Mouse (Mus musculus): ENCODE measurements at regions not wholly inside any gene's neighbourhood (a gene's known extent, or its start where the extent isn't known, plus 50 kb on each side); places are given as distances from the start of the nearest gene placed in this dataset.
A peak's percentile ranks its signal among the peaks of the same experiment; 100 is the strongest.

DNA sequence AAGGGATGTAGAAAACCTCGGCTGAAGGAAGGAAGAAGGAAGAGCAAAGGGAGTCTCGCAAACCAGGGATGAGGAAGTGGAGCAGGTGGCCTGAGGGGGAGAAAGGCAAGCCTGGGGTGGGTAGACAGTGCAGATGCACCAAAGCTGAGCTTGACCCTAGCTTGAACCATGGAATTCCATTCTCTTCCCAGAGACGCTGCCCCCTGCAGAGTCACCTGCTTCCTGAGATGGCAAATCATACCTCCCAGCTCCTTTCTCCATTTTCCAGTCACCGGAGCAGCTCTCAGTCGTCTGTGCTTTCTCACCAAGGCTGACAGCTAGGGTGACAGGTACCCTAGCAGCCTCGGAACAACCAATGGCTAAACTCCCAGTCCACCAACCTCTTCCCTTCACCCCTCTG, 197.0 kb downstream of the Gm9195 start:
- no peaks in the 10 kb centered on the region for H3K27me3 ChIP-seq (ENCODE audit: control insufficient read depth, insufficient read depth, low read length)
- H3K9ac ChIP-seq (ENCODE audit: low read length), result no peak overlapping the region
- no peaks in the 10 kb centered on the region for H3K9me3 ChIP-seq (replicated peaks; ENCODE audit: control insufficient read depth, low read length)
- no peak overlapping the region for H3K4me3 ChIP-seq (replicated peaks; ENCODE audit: low read length)
- no peak for ATAC-seq (ENCODE audit: insufficient read depth, low FRiP score)
- H3K36me3 ChIP-seq (ENCODE audit: control insufficient read depth, insufficient read depth, low read length), result no peaks in the 10 kb centered on the region
- WGBS, result 24% methylated on average over 6 of the region's 6 CpGs
- H3K4me2 ChIP-seq (ENCODE audit: low read depth, low read length), result no peak overlapping the region
- H3K4me1 ChIP-seq (ENCODE audit: control insufficient read depth, insufficient read depth, low read length), result no peaks in the 10 kb centered on the region
- no peak overlapping the region for H3K27ac ChIP-seq (ENCODE audit: low read length)

GRCm38 (mm10) chr14:72293677-72294387, 197.8 kb downstream of the Gm9195 start:
- WGBS, result 64% methylated on average over 9 of the region's 9 CpGs
- Histone ChIP-seq H3K9me3 (replicated peaks; ENCODE audit: control insufficient read depth, low read length) (no peaks in the 10 kb centered on the region), H3K9ac (ENCODE audit: low read length) (no peak overlapping the region), H3K27ac (ENCODE audit: low read length) (no peak overlapping the region), H3K4me2 (ENCODE audit: low read depth, low read length) (no peak overlapping the region), H3K4me3 (replicated peaks; ENCODE audit: low read length) (no peak overlapping the region), H3K27me3 (ENCODE audit: control insufficient read depth, insufficient read depth, low read length) (no peaks in the 10 kb centered on the region), H3K4me1 (ENCODE audit: control insufficient read depth, insufficient read depth, low read length) (no peaks in the 10 kb centered on the region), H3K36me3 (ENCODE audit: control insufficient read depth, insufficient read depth, low read length) (no peaks in the 10 kb centered on the region)
- peak; percentile 62; the same call in 1 of the 2 replicates for ATAC-seq (ENCODE audit: insufficient read depth, low FRiP score)

GRCm38 (mm10) chr14:72292656-72293299, 198.9 kb downstream of the Gm9195 start:
- no peaks in the 10 kb centered on the region for H3K36me3 ChIP-seq (ENCODE audit: control insufficient read depth, insufficient read depth, low read length)
- no peak overlapping the region for H3K4me2 ChIP-seq (ENCODE audit: low read depth, low read length)
- no peak overlapping the region for H3K9ac ChIP-seq (ENCODE audit: low read length)
- ATAC-seq (ENCODE audit: insufficient read depth, low FRiP score), result no peak
- H3K9me3 ChIP-seq (replicated peaks; ENCODE audit: control insufficient read depth, low read length), result no peaks in the 10 kb centered on the region
- no peak overlapping the region for H3K4me3 ChIP-seq (replicated peaks; ENCODE audit: low read length)
- H3K4me1 ChIP-seq (ENCODE audit: control insufficient read depth, insufficient read depth, low read length), result no peaks in the 10 kb centered on the region
- 85% methylated on average over 7 of the region's 7 CpGs for WGBS
- H3K27ac ChIP-seq (ENCODE audit: low read length), result no peak overlapping the region
- no peaks in the 10 kb centered on the region for H3K27me3 ChIP-seq (ENCODE audit: control insufficient read depth, insufficient read depth, low read length)

- Histone ChIP-seq H3K4me3 (replicated peaks; ENCODE audit: low read length) (no peak overlapping the region), H3K9me3 (replicated peaks; ENCODE audit: control insufficient read depth, low read length) (no peaks in the 10 kb centered on the region), H3K9ac (ENCODE audit: low read length) (no peak overlapping the region), H3K4me1 (ENCODE audit: control insufficient read depth, insufficient read depth, low read length) (no peaks in the 10 kb centered on the region), H3K4me2 (ENCODE audit: low read depth, low read length) (no peak overlapping the region), H3K27ac (ENCODE audit: low read length) (no peak overlapping the region), H3K27me3 (ENCODE audit: control insufficient read depth, insufficient read depth, low read length) (no peaks in the 10 kb centered on the region), H3K36me3 (ENCODE audit: control insufficient read depth, insufficient read depth, low read length) (no peaks in the 10 kb centered on the region)
- WGBS, result 75% methylated on average over 4 of the region's 4 CpGs
- ATAC-seq (ENCODE audit: insufficient read depth, low FRiP score), result no peak
Measured at GRCm38 (mm10) chr14:72277309-72277708, 214.3 kb downstream of the Gm9195 start.

DNA sequence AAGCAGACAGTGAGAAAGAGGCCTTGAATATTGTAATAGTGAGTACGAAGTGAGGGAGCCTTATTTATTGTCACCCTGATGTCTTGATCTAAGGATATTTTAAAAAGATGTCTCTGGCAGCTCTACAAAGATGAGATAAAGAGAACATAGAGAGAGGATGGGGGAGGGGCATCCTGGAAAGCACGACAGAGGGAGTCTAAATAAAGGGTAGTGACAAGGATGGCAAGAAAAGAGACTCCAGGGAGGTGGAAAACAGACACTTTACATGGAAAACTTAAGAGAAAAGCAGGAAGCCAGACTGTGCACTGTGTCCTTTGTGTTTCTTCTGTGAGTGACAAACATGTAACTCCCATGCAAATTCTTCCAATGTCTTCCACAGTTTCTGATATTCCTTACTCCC, 232.4 kb downstream of the Gm9195 start:
- no peaks in the 10 kb centered on the region for H3K36me3 ChIP-seq (ENCODE audit: control insufficient read depth, insufficient read depth, low read length)
- no peak overlapping the region for H3K4me2 ChIP-seq (ENCODE audit: low read depth, low read length)
- no peaks in the 10 kb centered on the region for H3K4me1 ChIP-seq (ENCODE audit: control insufficient read depth, insufficient read depth, low read length)
- 47% methylated on average over 2 of the region's 2 CpGs for WGBS
- ATAC-seq (ENCODE audit: insufficient read depth, low FRiP score), result no peak
- H3K27me3 ChIP-seq (ENCODE audit: control insufficient read depth, insufficient read depth, low read length), result no peaks in the 10 kb centered on the region
- H3K27ac ChIP-seq (ENCODE audit: low read length), result no peak overlapping the region
- H3K9me3 ChIP-seq (replicated peaks; ENCODE audit: control insufficient read depth, low read length), result no peaks in the 10 kb centered on the region
- H3K9ac ChIP-seq (ENCODE audit: low read length), result no peak overlapping the region
- H3K4me3 ChIP-seq (replicated peaks; ENCODE audit: low read length), result no peak overlapping the region

- Histone ChIP-seq H3K4me2 (ENCODE audit: low read depth, low read length) (no peak overlapping the region), H3K27me3 (ENCODE audit: control insufficient read depth, insufficient read depth, low read length) (no peaks in the 10 kb centered on the region), H3K4me3 (replicated peaks; ENCODE audit: low read length) (no peak overlapping the region), H3K9me3 (replicated peaks; ENCODE audit: control insufficient read depth, low read length) (no peaks in the 10 kb centered on the region), H3K36me3 (ENCODE audit: control insufficient read depth, insufficient read depth, low read length) (no peaks in the 10 kb centered on the region), H3K27ac (ENCODE audit: low read length) (no peak overlapping the region), H3K4me1 (ENCODE audit: control insufficient read depth, insufficient read depth, low read length) (no peaks in the 10 kb centered on the region), H3K9ac (ENCODE audit: low read length) (no peak overlapping the region)
- no peak for ATAC-seq (ENCODE audit: insufficient read depth, low FRiP score)
- 72% methylated on average over 4 of the region's 4 CpGs for WGBS
Measured at GRCm38 (mm10) chr14:72241872-72242271, 249.8 kb downstream of the Gm9195 start.

- no peak for ATAC-seq (ENCODE audit: insufficient read depth, low FRiP score)
- WGBS, result 33% methylated on average over 4 of the region's 4 CpGs
- no peak overlapping the region for H3K27ac ChIP-seq (ENCODE audit: low read length)
- no peaks in the 10 kb centered on the region for H3K27me3 ChIP-seq (ENCODE audit: control insufficient read depth, insufficient read depth, low read length)
- no peaks in the 10 kb centered on the region for H3K9me3 ChIP-seq (replicated peaks; ENCODE audit: control insufficient read depth, low read length)
- no peak overlapping the region for H3K4me3 ChIP-seq (replicated peaks; ENCODE audit: low read length)
- H3K9ac ChIP-seq (ENCODE audit: low read length), result no peak overlapping the region
- H3K4me1 ChIP-seq (ENCODE audit: control insufficient read depth, insufficient read depth, low read length), result no peaks in the 10 kb centered on the region
- no peaks in the 10 kb centered on the region for H3K36me3 ChIP-seq (ENCODE audit: control insufficient read depth, insufficient read depth, low read length)
- no peak overlapping the region for H3K4me2 ChIP-seq (ENCODE audit: low read depth, low read length)
Measured at GRCm38 (mm10) chr14:72240272-72240671, 251.4 kb downstream of the Gm9195 start.

DNA sequence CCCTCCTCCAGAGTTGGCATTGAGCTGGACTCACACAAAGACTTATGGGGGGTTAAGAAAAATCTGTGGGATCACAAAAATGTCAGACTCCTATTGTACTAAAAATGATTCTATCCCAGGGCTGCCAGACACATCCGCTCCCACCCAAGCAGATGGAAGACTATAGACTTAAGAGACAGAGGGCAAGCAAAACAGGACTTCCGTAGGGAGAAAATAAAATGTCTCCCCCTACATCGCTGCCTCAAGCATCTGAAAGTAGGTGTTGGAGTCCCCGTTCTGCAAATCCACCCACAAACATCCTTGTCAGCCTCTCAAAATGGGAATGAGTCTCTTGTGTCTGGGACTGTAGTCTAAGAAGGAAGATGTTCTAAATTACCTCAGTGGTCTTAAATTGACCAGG, 253.3 kb downstream of the Gm9195 start:
- Histone ChIP-seq H3K36me3 (ENCODE audit: control insufficient read depth, insufficient read depth, low read length) (no peaks in the 10 kb centered on the region), H3K4me3 (replicated peaks; ENCODE audit: low read length) (no peak overlapping the region), H3K9me3 (replicated peaks; ENCODE audit: control insufficient read depth, low read length) (no peaks in the 10 kb centered on the region), H3K4me1 (ENCODE audit: control insufficient read depth, insufficient read depth, low read length) (no peaks in the 10 kb centered on the region), H3K9ac (ENCODE audit: low read length) (no peak overlapping the region), H3K4me2 (ENCODE audit: low read depth, low read length) (no peak overlapping the region), H3K27ac (ENCODE audit: low read length) (no peak overlapping the region), H3K27me3 (ENCODE audit: control insufficient read depth, insufficient read depth, low read length) (no peaks in the 10 kb centered on the region)
- ATAC-seq (ENCODE audit: insufficient read depth, low FRiP score), result no peak
- WGBS, result 94% methylated on average over 4 of the region's 4 CpGs

DNA sequence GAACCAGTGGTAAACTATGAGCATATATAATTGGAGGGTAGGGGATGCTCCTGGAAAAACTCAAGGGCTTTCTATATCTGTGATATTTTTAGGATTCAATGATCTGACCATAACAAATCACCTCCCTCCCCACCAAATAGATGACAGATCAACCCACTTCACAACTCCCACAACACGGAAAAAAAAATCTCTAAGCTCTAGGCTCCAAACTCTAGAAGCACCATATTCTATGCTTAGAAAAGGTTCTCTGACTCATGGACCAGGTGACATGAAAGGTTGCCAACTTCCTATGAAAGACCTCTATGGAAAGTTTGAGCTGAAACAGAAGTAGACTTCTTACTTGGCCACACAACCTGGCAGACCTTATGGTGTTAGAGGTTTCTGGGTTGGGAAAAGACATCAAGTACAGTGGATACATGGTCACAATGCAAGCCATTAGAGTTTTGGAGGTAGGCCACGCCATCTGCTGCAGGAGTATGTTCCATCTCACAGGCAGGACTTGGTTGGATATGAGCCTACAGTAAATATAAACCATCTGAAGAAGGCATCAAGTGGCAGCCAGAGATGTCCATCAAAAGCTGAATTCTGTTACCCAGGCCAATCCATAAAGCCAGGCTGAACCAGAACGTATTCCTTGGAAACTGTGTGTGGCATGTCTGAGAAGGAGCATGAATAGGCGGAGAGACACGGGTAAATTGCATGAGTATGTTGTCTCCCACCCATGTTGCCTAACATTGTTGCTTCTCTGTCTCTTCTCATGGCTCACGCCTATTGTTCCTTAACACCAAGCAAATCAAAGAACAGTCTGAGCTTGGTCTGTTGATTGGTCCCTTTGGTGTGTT, 257.2 kb downstream of the Gm9195 start:
- no peaks in the 10 kb centered on the region for H3K4me1 ChIP-seq (ENCODE audit: control insufficient read depth, insufficient read depth, low read length)
- no peaks in the 10 kb centered on the region for H3K36me3 ChIP-seq (ENCODE audit: control insufficient read depth, insufficient read depth, low read length)
- no peak overlapping the region for H3K4me3 ChIP-seq (replicated peaks; ENCODE audit: low read length)
- H3K4me2 ChIP-seq (ENCODE audit: low read depth, low read length), result no peak overlapping the region
- H3K27ac ChIP-seq (ENCODE audit: low read length), result no peak overlapping the region
- no peak overlapping the region for H3K9ac ChIP-seq (ENCODE audit: low read length)
- WGBS, result 77% methylated on average over 6 of the region's 6 CpGs
- no peak for ATAC-seq (ENCODE audit: insufficient read depth, low FRiP score)
- no peaks in the 10 kb centered on the region for H3K9me3 ChIP-seq (replicated peaks; ENCODE audit: control insufficient read depth, low read length)
- no peaks in the 10 kb centered on the region for H3K27me3 ChIP-seq (ENCODE audit: control insufficient read depth, insufficient read depth, low read length)
